Mouse (Mus musculus): ENCODE measurements around the gene 4930415O20Rik.

GRCm38 (mm10) chr15:98569795-98570365 lies 924 bp upstream of the 4930415O20Rik start:
- TF ChIP-seq CTCF (IDR thresholded peaks at IDR 0.05; ENCODE audit: control insufficient read depth, insufficient read depth, insufficient read length) = no peak
- no peak for TF ChIP-seq USF1 (IDR thresholded peaks at IDR 0.05; ENCODE audit: low read depth)

Data from C2C12 (cell line).